Mouse (Mus musculus) spleen, adult 2 months (tissue): ENCODE measurements around the gene Cnksr3. TPM values are rescaled to one million over a fixed set of nuclear protein-coding genes. Genes with fewer than 3 reads are reported as not detected.

Experiments
- DNase-seq, 2 experiments: peaks; one replicate each; pipeline versions ENCODE4 v3.0.0 to v3.0.0-alpha.2; 2012 to 2021; ENCODE audit warnings: low spot score in 2 of 2, low read depth in 1 of 2
- H3K27ac ChIP-seq: fragments of 200-500 bp; 2 replicates; pipeline ENCODE4 v1.5.1; 2012; ENCODE audit warnings: low read length, inconsistent platforms; ENCODE audit not compliant: insufficient read depth
- H3K27me3 ChIP-seq: fragments of 200-500 bp; 2 replicates; pipeline ENCODE4 v1.6.1; 2012; ENCODE audit warnings: mild to moderate bottlenecking, moderate library complexity, low read length, inconsistent platforms; ENCODE audit not compliant: control insufficient read depth, insufficient read depth
- H3K36me3 ChIP-seq: fragments of 200-500 bp; 2 replicates; pipeline ENCODE4 v1.6.1; 2012; ENCODE audit warnings: mild to moderate bottlenecking, low read length, inconsistent platforms; ENCODE audit not compliant: control insufficient read depth, insufficient read depth
- H3K4me1 ChIP-seq: fragments of 200-500 bp; 2 replicates; pipeline ENCODE4 v1.6.1; 2011; ENCODE audit warnings: inconsistent platforms; ENCODE audit not compliant: control insufficient read depth, insufficient read depth, insufficient read length
- H3K4me3 ChIP-seq: fragments of 200-500 bp; 2 replicates; pipeline ENCODE4 v1.5.1; 2011; ENCODE audit warnings: mild to moderate bottlenecking, inconsistent platforms; ENCODE audit not compliant: insufficient read depth, insufficient read length; ENCODE audit errors: extremely low read depth
- CTCF ChIP-seq: fragments of 200-500 bp; IDR thresholded peaks from 2 replicates; pipeline ENCODE4 v1.5.1; 2011; ENCODE audit warnings: mild to moderate bottlenecking, inconsistent platforms; ENCODE audit not compliant: insufficient read depth, insufficient read length, insufficient replicate concordance; ENCODE audit errors: extremely low read depth
- POLR2A ChIP-seq: fragments of 200-500 bp; IDR thresholded peaks from 2 replicates; pipeline ENCODE4 v1.6.1; 2011; ENCODE audit warnings: low read depth, low read length, inconsistent platforms
- WGBS: fragments of 180-500 bp; shearing (Covaris S2); methylation state at CpG from one replicate; pipeline ENCODE4 v1.1.7; 2018; 5-methylcytosine and 5-hydroxymethylcytosine counted together
- polyA plus RNA-seq: library from polyadenylated mRNA; depleted of rRNA; stranded (reverse); fragments of >200 nt; gene quantifications from 2 replicates; pipeline ENCODE4 v1.2.3, GENCODE M21; 2012

Gene Cnksr3
- polyA plus RNA-seq, 1 experiment: 5.8 TPM

DNA sequence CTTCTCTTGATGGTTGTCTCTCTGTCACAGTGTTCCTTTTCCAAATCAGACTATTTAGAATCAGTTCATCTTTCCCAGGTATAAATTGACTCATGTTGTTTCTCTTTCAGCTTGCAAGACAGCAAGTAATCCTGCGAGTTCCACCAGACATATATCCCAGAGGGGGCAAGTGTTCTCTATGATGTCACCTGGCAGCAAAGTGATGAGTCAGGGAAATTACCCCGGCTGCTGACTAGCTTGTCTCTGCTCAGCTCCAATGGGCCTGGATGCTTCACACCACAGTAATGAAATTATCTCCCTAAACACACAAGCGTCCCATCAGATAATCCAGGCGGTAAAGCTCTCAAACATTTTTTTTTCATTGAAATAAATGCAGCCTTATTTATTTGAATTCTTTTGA is 2.7 kb upstream of the Cnksr3 start:
- no peak for DNase-seq
- 86% methylated on average over 4 of the region's 4 CpGs for WGBS
- Histone ChIP-seq H3K27ac (no peak overlapping the region), H3K4me3 (no peak overlapping the region), H3K27me3 (no peaks in the 10 kb centered on the region), H3K4me1 (peaks cover 5% of the 10 kb centered on the region; the same call in 1 of the 2 replicates), H3K36me3 (no peaks in the 10 kb centered on the region)
- no peak for TF ChIP-seq POLR2A
- no peak for TF ChIP-seq CTCF

DNA sequence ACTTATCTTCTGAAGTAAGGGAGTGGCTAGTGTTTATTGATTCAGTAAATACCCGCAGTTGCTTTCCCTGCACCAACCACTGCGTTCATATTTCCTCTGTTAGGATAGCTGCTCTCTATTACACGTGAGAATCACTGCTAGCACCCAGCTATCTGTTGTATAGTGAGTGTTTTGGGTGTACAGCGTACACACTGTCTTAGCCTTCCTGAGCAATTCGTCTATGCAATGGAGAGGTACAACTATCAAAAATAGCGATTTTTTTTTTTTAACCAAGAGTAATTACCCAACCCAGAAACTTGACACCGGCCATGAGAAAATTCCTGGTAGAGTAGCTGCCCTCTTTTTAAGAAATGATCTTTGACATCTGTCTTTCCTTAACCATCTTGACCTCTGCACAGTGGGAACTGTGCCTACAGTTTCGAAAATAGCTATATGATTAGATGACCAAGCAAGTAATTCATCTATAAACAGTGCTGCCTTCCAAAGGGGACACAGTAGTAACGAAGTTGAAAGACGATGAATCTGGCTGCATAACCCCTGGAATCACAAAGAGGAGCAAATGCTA is 1.1 kb upstream of the Cnksr3 start:
- no peaks in the 10 kb centered on the region for H3K36me3 ChIP-seq
- H3K27ac ChIP-seq: no peak overlapping the region
- H3K27me3 ChIP-seq: no peaks in the 10 kb centered on the region
- 54% methylated on average over 10 of the region's 10 CpGs for WGBS
- H3K4me3 ChIP-seq: no peak overlapping the region
- no peak for DNase-seq
- H3K4me1 ChIP-seq: peaks cover 5% of the 10 kb centered on the region; the same call in 1 of the 2 replicates
- no peak for TF ChIP-seq POLR2A
- TF ChIP-seq CTCF: no peak

DNA sequence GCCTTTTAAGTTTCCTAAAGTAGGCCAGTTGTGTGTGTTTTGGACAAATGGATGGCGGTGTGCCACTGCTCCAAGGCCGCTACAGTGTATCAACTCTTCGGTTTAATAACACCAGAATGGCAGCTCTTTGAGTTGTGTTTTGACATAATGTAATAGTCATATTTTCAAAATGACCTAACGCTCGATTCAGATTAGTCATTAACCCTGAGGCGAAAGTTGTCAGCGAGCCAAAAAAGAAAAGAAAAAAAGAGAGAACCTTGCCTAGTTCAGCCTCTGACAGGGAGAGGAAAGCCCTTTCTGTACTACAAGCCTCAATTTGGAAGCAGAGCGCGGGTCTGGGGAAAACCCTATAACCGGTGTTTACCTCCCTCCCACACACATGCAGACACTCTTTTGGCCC is 500 bp upstream of the Cnksr3 start:
- peak in 1 of 2 experiments; percentile 32 for DNase-seq
- peak overlapping the region; percentile 68 for H3K27ac ChIP-seq

DNA sequence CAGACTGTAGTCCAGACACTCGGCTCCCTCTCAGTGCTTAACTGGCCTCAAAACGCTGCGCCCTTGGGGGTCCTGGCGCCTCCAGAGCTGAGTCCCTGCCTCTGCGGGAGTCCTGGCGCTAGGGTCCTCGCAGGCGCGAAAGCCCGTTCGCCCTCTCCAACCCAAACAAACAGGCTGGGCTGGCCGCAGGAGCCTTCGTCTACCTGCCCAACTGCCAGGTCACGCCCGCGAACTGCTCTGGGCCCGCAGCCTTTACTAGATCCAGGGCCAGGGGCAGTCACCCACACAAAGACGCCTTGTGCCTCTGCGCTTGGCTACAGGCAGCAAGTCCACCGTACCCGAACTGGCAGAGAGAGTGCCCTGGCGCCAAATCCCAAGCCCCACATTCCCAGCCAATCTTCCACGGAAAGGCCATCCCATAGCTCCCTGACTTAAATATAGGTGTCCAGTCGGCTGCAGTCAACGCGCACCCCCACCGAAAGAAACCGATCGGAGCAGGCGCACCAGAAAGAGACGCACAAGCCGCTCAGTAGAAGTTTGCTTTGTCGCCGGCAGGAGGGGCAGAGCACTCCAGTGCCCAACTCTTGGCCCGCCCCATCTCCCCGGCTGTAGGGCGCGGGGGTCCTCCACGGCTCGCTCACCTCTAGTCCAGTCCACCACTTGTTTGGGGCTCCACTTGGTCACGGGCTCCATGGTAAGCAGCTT is 894 bp downstream of the Cnksr3 start:
- Histone ChIP-seq H3K4me3 (peak overlapping the region; percentile 80), H3K4me1 (peaks cover 5% of the 10 kb centered on the region; the same call in 1 of the 2 replicates), H3K36me3 (no peaks in the 10 kb centered on the region), H3K27ac (peak overlapping the region; percentile 51), H3K27me3 (no peaks in the 10 kb centered on the region)
- TF ChIP-seq POLR2A (no peak), CTCF (peak; percentile 68; the same call in 1 of the 2 replicates)
- peak; percentile 51 to 67 for DNase-seq
- 1% methylated on average over 41 of the region's 41 CpGs for WGBS

More for the DNA sequence above, 500 bp upstream of the Cnksr3 start:
- Histone ChIP-seq H3K36me3 (no peaks in the 10 kb centered on the region), H3K4me1 (peaks cover 5% of the 10 kb centered on the region; the same call in 1 of the 2 replicates), H3K27me3 (no peaks in the 10 kb centered on the region), H3K4me3 (peak overlapping the region; percentile 80)
- 2% methylated on average over 10 of the region's 10 CpGs for WGBS
- TF ChIP-seq POLR2A (no peak), CTCF (no peak)

DNA sequence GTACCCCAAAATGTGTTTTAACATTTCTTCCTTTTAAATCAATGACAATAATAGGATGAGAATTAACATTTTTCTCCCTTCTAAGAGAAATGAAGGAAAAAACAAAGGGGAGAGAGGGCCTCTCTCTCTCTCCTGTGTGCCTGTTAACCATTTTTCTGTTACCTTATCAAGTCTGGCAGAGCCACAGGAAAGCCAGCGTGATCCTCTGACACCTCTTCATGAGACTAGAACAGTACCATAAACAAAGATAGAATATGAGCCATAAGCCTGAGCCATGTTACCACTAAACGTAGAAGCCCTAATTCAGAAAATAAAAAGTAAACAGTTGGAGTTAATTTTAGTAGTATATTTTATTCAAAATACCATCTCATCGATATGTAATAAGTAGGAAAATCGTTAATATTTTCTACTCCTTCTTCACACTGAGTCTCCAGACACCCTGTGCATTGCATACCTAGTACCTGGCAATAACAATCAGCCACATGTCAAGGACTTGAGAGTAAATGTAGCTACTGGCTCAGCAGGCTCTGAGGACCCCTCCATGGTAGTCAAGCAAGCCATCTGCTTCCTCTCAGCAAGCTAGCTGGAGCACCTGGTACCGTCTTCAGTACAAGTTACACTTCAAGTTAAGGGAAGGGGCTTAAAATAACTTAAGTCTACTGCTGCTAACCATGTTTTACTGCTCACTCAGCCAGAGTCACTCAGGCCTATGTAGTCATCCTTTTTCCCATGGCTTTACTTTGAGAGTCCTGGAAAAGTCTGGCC is 2.2 kb downstream of the Cnksr3 start:
- no peak for TF ChIP-seq CTCF
- no peak for TF ChIP-seq POLR2A
- no peaks in the 10 kb centered on the region for H3K27me3 ChIP-seq
- no peak overlapping the region for H3K27ac ChIP-seq
- H3K4me1 ChIP-seq: peaks cover 9% of the 10 kb centered on the region; the same call in 1 of the 2 replicates
- 72% methylated on average over 5 of the region's 5 CpGs for WGBS
- H3K36me3 ChIP-seq: no peaks in the 10 kb centered on the region
- H3K4me3 ChIP-seq: 0 out of 2 replicates have a peak overlapping the region, but pooled peaks have one; percentile 21
- no peak for DNase-seq

DNA sequence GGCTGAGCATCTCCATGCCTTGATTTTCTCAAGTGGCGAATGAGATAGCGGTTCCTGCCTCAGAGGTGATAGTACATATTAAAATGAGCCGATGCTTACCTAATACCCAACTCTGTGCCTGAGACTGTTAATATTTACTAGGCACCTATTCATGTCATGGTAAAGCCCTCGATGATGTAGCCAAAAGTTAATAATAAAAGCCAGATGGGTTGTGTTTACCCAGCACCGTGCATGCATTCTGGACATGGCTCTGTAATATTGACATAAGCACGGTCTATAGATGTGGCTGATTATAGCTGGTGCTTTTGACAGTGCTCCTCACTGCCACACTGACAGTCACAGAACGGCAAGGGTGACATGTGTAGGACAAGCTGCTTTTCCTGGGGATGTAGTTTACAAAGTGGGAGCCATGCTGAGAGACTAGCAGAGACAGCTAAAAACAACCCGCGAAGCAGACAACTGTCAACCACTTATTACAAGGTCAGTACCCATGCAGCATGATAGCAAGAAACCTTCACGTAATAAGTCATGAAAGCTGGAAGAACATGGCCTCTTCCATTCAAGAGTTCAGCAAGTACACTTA is 3.1 kb downstream of the Cnksr3 start:
- H3K4me3 ChIP-seq: no peak overlapping the region
- TF ChIP-seq POLR2A: no peak
- no peak for TF ChIP-seq CTCF
- H3K36me3 ChIP-seq: no peaks in the 10 kb centered on the region
- H3K4me1 ChIP-seq: peaks cover 9% of the 10 kb centered on the region; the same call in 1 of the 2 replicates
- no peaks in the 10 kb centered on the region for H3K27me3 ChIP-seq
- WGBS: 89% methylated on average over 10 of the region's 10 CpGs
- no peak for DNase-seq
- H3K27ac ChIP-seq: no peak overlapping the region
